Mouse (Mus musculus) brain, adult 2 months (tissue): ENCODE measurements around the gene Mat2a.
A peak's percentile ranks its signal among the peaks of the same experiment; 100 is the strongest.

Source experiments
- DNase-seq: peaks from one replicate; pipeline ENCODE4 v3.0.0; 2011; ENCODE audit warnings: low read depth, low spot score

Mat2a gene

GRCm38 (mm10) chr6:72383142-72383820 lies 56.1 kb downstream of the Mat2a start:
- DNase-seq: peak; percentile 53
